Mouse (Mus musculus): Measurements from ENCODE around the gene Irf2bpl.
A peak's percentile ranks its signal among the peaks of the same experiment; 100 is the strongest.

The Irf2bpl gene

GRCm38 (mm10) chr12:86885746-86886145 lies 1.1 kb upstream of the Irf2bpl start:
- no peak for DNase-seq

- DNase-seq: no peak
These were observed 738 bp upstream of the Irf2bpl start for GRCm38 (mm10) chr12:86885336-86885735.

GRCm38 (mm10) chr12:86883280-86884196 lies 1.1 kb downstream of the Irf2bpl start:
- DNase-seq: peak in 1 of 2 experiments; percentile 78

- DNase-seq: no peak
These were observed 1.6 kb downstream of the Irf2bpl start for GRCm38 (mm10) chr12:86883019-86883279.

GRCm38 (mm10) chr12:86882279-86883018 lies 2.1 kb downstream of the Irf2bpl start:
- DNase-seq: peak; percentile 67 to 76

- peak in 1 of 2 experiments; percentile 44 for DNase-seq
These were observed 2.8 kb downstream of the Irf2bpl start for GRCm38 (mm10) chr12:86881809-86882278.

GRCm38 (mm10) chr12:86880090-86880723 lies 4.4 kb downstream of the Irf2bpl start:
- DNase-seq: no peak

- no peak for DNase-seq
These were observed 5.0 kb downstream of the Irf2bpl start for GRCm38 (mm10) chr12:86879446-86880085.

- DNase-seq: no peak
These were observed 5.9 kb downstream of the Irf2bpl start for GRCm38 (mm10) chr12:86878426-86879353.

GRCm38 (mm10) chr12:86876981-86877380 lies 7.6 kb downstream of the Irf2bpl start:
- no peak for DNase-seq

GRCm38 (mm10) chr12:86876116-86876515 lies 8.5 kb downstream of the Irf2bpl start:
- no peak for DNase-seq

- DNase-seq: peak; percentile 94 to 97
These were observed 12.1 kb downstream of the Irf2bpl start for GRCm38 (mm10) chr12:86872335-86873040.

- no peak for DNase-seq
These were observed 12.8 kb downstream of the Irf2bpl start for GRCm38 (mm10) chr12:86871666-86872334.

- no peak for DNase-seq
These were observed 13.6 kb downstream of the Irf2bpl start for GRCm38 (mm10) chr12:86870996-86871395.

GRCm38 (mm10) chr12:86869761-86870160 lies 14.8 kb downstream of the Irf2bpl start:
- DNase-seq: no peak

GRCm38 (mm10) chr12:86867271-86868223 lies 17.1 kb downstream of the Irf2bpl start:
- peak; percentile 82 to 96 for DNase-seq

GRCm38 (mm10) chr12:86864316-86865020 lies 20.1 kb downstream of the Irf2bpl start:
- DNase-seq: peak; percentile 82 to 85
